Mouse (Mus musculus) intestine, embryonic 14.5 days (tissue): ENCODE measurements around the gene Sprr1a. TPM values are rescaled to one million over a fixed set of nuclear protein-coding genes. Genes with fewer than 3 reads are reported as not detected.
"Not testable (repeated sequence)": the region's sequence is repeated elsewhere in the genome, so short reads cannot be mapped to it uniquely, and the experiment has no call there.

Source experiments
- ATAC-seq: fragments of 200-750 bp; cut with Nextera tagmentation; replicated peaks from 2 replicates; pipeline ENCODE4 v1.8.0; 2017; ENCODE audit warnings: low read depth, moderate number of reproducible peaks, moderate TSS enrichment, moderate library complexity; ENCODE audit not compliant: low FRiP score, low TSS enrichment
- DNase-seq: peaks from one replicate; pipeline ENCODE4 v3.0.0-alpha.2; 2018; ENCODE audit warnings: low spot score
- H3K27ac ChIP-seq: fragments of 300-500 bp; sonication (generic); 2 replicates; pipeline ENCODE4 v1.5.1; 2014; ENCODE audit warnings: low read depth, mild to moderate bottlenecking, control low read depth
- H3K27me3 ChIP-seq: fragments of 300-500 bp; sonication (generic); replicated peaks from 2 replicates; pipeline ENCODE4 v1.6.1; 2014; ENCODE audit warnings: low read length, control low read depth; ENCODE audit not compliant: control insufficient read depth, insufficient read depth
- H3K36me3 ChIP-seq: fragments of 300-500 bp; sonication (generic); 2 replicates; pipeline ENCODE4 v1.6.1; 2014; ENCODE audit warnings: low read length, control low read depth; ENCODE audit not compliant: control insufficient read depth, insufficient read depth
- H3K4me1 ChIP-seq: fragments of 300-500 bp; sonication (generic); replicated peaks from 2 replicates; pipeline ENCODE4 v1.6.1; 2014; ENCODE audit warnings: low read length, control low read depth, mixed read lengths; ENCODE audit not compliant: control insufficient read depth, insufficient read depth
- H3K4me2 ChIP-seq: fragments of 300-500 bp; sonication (generic); 2 replicates; pipeline ENCODE4 v1.6.1; 2014; ENCODE audit warnings: low read length
- H3K4me3 ChIP-seq: fragments of 300-500 bp; sonication (generic); 2 replicates; pipeline ENCODE4 v1.5.1; 2014; ENCODE audit warnings: low read depth, low read length, control low read depth, mixed read lengths
- H3K9ac ChIP-seq: fragments of 300-500 bp; sonication (generic); 2 replicates; pipeline ENCODE4 v1.6.1; 2014; ENCODE audit warnings: mild to moderate bottlenecking, low read length
- H3K9me3 ChIP-seq: fragments of 300-500 bp; sonication (generic); 2 replicates; pipeline ENCODE4 v1.6.1; 2016; ENCODE audit warnings: low read length, control low read depth; ENCODE audit not compliant: control insufficient read depth
- whole genome bisulfite sequencing: fragments of 180-500 bp; shearing (Covaris S2); extraction: QIAGEN DNeasy Blood & Tissue Kit; methylation state at CpG from one replicate; pipeline ENCODE4 v1.1.7; 2014; 5-methylcytosine and 5-hydroxymethylcytosine counted together
- polyA plus RNA-seq: library from polyadenylated mRNA; unstranded; fragments of >200 nt; fragmentation: Nextera tagmentation; extraction: Ambion mirVana; gene quantifications from 2 replicates; pipeline ENCODE4 v1.2.1, GENCODE M21; 2014

The Sprr1a gene
- polyA plus RNA-seq, 1 experiment from 2014 or later = 1.0 TPM

- not testable (repeated sequence) for H3K4me1 ChIP-seq, H3K4me3 ChIP-seq, H3K4me2 ChIP-seq, H3K9ac ChIP-seq, H3K27me3 ChIP-seq, H3K36me3 ChIP-seq, H3K27ac ChIP-seq, ATAC-seq, H3K9me3 ChIP-seq, DNase-seq
Measured at GRCm38 (mm10) chr3:92481249-92481648, 4.4 kb downstream of the Sprr1a start.

- Histone ChIP-seq H3K27me3 (no peaks in the 10 kb centered on the region), H3K36me3 (no peaks in the 10 kb centered on the region), H3K9ac (no peak overlapping the region), H3K9me3 (no peaks in the 10 kb centered on the region), H3K4me3 (no peak overlapping the region), H3K4me1 (no peaks in the 10 kb centered on the region), H3K27ac (no peak overlapping the region), H3K4me2 (no peak overlapping the region)
- ATAC-seq = no peak
- no peak for DNase-seq
- WGBS = 81% methylated on average over 2 of the region's 2 CpGs
Measured at GRCm38 (mm10) chr3:92470111-92470510, 15.6 kb downstream of the Sprr1a start.

DNA sequence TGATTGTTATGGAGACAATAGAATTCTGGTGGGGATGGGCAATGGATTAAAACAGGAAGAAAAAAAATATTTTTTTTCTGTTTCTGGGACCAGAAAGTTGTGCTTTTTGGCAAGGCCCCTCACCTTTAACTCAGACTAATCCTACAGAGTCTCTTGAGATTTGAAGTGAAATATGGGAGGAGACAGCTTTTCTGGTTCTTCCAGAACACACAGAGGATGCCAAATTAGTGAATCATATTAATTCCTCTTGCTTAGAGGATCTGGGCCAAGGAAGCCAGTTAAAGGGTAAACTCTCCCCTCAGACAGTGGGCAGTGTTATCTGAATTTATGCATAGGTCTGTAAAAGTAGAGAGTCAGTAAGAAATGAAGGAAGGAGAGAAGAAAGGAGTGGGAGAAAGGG lies 18.3 kb downstream of the Sprr1a start:
- Histone ChIP-seq H3K4me2 (no peak overlapping the region), H3K9ac (no peak overlapping the region), H3K4me1 (no peaks in the 10 kb centered on the region), H3K36me3 (no peaks in the 10 kb centered on the region), H3K27ac (no peak overlapping the region), H3K4me3 (no peak overlapping the region), H3K9me3 (no peaks in the 10 kb centered on the region), H3K27me3 (no peaks in the 10 kb centered on the region)
- ATAC-seq (no peak), DNase-seq (no peak)

DNA sequence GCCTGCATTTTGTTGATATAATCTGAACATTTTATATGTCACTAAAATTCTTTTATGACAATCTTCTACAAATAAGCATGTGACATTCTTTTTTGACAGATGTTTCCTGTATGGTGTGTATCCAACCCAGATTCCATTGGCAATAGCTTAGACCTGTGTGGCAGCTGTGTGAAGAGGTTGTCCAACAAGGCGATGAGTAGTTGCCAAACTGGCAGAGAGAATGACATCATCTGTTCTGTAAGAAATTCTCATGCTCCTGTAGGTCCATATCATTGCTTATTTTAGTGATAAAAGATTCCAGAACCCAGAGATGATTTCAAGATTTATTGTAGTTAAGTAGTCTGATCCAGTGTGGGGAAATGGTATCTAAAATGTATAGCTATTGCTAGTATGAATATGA lies 19.1 kb downstream of the Sprr1a start:
- Histone ChIP-seq H3K4me3 (no peak overlapping the region), H3K27me3 (no peaks in the 10 kb centered on the region), H3K27ac (no peak overlapping the region), H3K9ac (no peak overlapping the region), H3K9me3 (no peaks in the 10 kb centered on the region), H3K4me2 (no peak overlapping the region), H3K4me1 (no peaks in the 10 kb centered on the region), H3K36me3 (no peaks in the 10 kb centered on the region)
- DNase-seq = no peak
- no peak for ATAC-seq
- 70% methylated on average over 1 of the region's 1 CpGs for WGBS

- Histone ChIP-seq H3K4me3 (no peak within 1 kb of the TSS), H3K36me3 (no peaks in the 10 kb centered on the region), H3K27me3 (no peaks in the 10 kb centered on the region), H3K9me3 (no peaks in the 10 kb centered on the region), H3K9ac (no peak within 1 kb of the TSS), H3K4me1 (no peaks in the 10 kb centered on the region), H3K4me2 (no peak within 1 kb of the TSS), H3K27ac (no peak within 1 kb of the TSS)
- 72% methylated on average over 2 of the region's 2 CpGs for WGBS
- ATAC-seq = no peak
- DNase-seq = no peak
Measured at GRCm38 (mm10) chr3:92458620-92459019, 27.1 kb downstream of the Sprr1a start, which contains the start of gene Sprr3. Gene Sprr3 (minus strand): TSS chr3:92458720.

DNA sequence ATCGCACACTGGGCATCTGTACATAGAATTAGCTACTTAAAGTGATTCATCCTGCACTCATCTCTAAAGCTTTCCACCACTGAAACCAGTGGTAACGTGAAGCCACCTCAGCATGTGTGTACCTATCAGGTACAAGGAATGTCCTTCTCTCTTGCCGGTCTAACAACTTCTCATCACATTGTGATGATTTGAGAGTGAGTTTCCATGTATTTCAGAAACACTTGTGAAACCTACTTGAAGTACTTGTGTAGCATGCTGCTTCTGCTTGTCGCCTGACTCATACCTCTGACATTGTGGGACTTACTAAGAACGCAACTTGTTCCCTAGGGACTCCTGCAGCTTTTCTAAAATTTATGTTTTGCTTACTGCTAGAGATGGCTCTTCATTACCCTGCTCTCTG lies 30.5 kb downstream of the Sprr1a start:
- WGBS = 75% methylated on average over 5 of the region's 5 CpGs
- DNase-seq = no peak
- no peak for ATAC-seq
- H3K9me3 ChIP-seq = no peaks in the 10 kb centered on the region
- no peaks in the 10 kb centered on the region for H3K36me3 ChIP-seq
- no peak overlapping the region for H3K4me3 ChIP-seq
- no peak overlapping the region for H3K4me2 ChIP-seq
- no peaks in the 10 kb centered on the region for H3K27me3 ChIP-seq
- no peak overlapping the region for H3K27ac ChIP-seq
- H3K4me1 ChIP-seq = no peaks in the 10 kb centered on the region
- no peak overlapping the region for H3K9ac ChIP-seq

DNA sequence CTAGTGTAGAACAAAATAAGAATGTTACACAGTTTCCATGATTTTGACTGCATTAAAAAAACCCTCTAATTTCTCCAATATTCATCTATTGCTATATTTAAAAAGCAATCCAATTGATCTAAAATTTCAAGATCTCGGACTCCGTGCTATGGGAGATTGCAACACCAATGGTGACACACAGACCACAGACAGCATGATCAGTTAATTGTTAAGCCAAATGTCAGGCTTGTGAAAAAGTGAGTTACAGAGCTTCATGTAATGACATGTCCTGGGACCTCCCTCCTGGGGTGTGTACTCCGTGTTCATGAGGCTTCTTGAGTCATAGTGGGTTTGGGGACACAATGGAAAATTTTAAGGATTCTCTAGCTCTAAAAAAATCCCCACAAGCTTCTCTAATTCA lies 45.5 kb downstream of the Sprr1a start:
- Histone ChIP-seq H3K9me3 (no peaks in the 10 kb centered on the region), H3K9ac (no peak overlapping the region), H3K27me3 (no peaks in the 10 kb centered on the region), H3K4me1 (no peaks in the 10 kb centered on the region), H3K4me2 (no peak overlapping the region), H3K36me3 (no peaks in the 10 kb centered on the region), H3K27ac (no peak overlapping the region), H3K4me3 (no peak overlapping the region)
- ATAC-seq (no peak), DNase-seq (no peak)
- WGBS = 88% methylated on average over 3 of the region's 3 CpGs

GRCm38 (mm10) chr3:92438689-92439088 lies 47.0 kb downstream of the Sprr1a start, which contains the start of gene Sprr1b:
Gene Sprr1b (minus strand): TSS chr3:92438789.
- Histone ChIP-seq H3K9ac (no peak within 1 kb of the TSS), H3K4me3 (no peak within 1 kb of the TSS), H3K9me3 (no peaks in the 10 kb centered on the region), H3K4me1 (no peaks in the 10 kb centered on the region), H3K27ac (no peak within 1 kb of the TSS), H3K27me3 (no peaks in the 10 kb centered on the region), H3K36me3 (no peaks in the 10 kb centered on the region), H3K4me2 (no peak within 1 kb of the TSS)
- WGBS = 89% methylated on average over 3 of the region's 3 CpGs
- ATAC-seq (no peak), DNase-seq (no peak)
